Mouse (Mus musculus) thymus, postnatal 14 days (tissue): ENCODE results near the gene Clba1.

Experiments
- DNase-seq: peaks from one replicate; pipeline ENCODE4 v3.0.0; 2021

Clba1 gene

GRCm38 (mm10) chr12:112808587-112809364 lies at the start of gene Clba1:
Clba1 (plus strand) TSS chr12:112808937.
- peak; percentile 92 for DNase-seq

- DNase-seq = no peak
Measured at GRCm38 (mm10) chr12:112759471-112759870, 49.3 kb upstream of the Clba1 start.

- peak; percentile 58 for DNase-seq
Measured at GRCm38 (mm10) chr12:112760154-112760926, 48.4 kb upstream of the Clba1 start, which contains the start of gene Pld4. Pld4 (plus strand) TSS chr12:112760655.

GRCm38 (mm10) chr12:112761411-112761810 lies 47.3 kb upstream of the Clba1 start:
- no peak for DNase-seq

- no peak for DNase-seq
Measured at GRCm38 (mm10) chr12:112762018-112762417, 46.7 kb upstream of the Clba1 start.

GRCm38 (mm10) chr12:112763176-112763575 lies 45.6 kb upstream of the Clba1 start:
- DNase-seq = no peak

- no peak for DNase-seq
Measured at GRCm38 (mm10) chr12:112764141-112764540, 44.6 kb upstream of the Clba1 start.

GRCm38 (mm10) chr12:112764991-112765390 lies 43.7 kb upstream of the Clba1 start:
- DNase-seq = no peak

- no peak for DNase-seq
Measured at GRCm38 (mm10) chr12:112766586-112766985, 42.2 kb upstream of the Clba1 start.

- no peak for DNase-seq
Measured at GRCm38 (mm10) chr12:112767036-112767890, 41.5 kb upstream of the Clba1 start.

GRCm38 (mm10) chr12:112768166-112768565 lies 40.6 kb upstream of the Clba1 start:
- DNase-seq = no peak

- DNase-seq = no peak
Measured at GRCm38 (mm10) chr12:112769031-112769430, 39.7 kb upstream of the Clba1 start.

- DNase-seq = no peak
Measured at GRCm38 (mm10) chr12:112769751-112770150, 39.0 kb upstream of the Clba1 start.

GRCm38 (mm10) chr12:112770396-112770795 lies 38.3 kb upstream of the Clba1 start:
- no peak for DNase-seq

- DNase-seq = no peak
Measured at GRCm38 (mm10) chr12:112772306-112772705, 36.4 kb upstream of the Clba1 start.

GRCm38 (mm10) chr12:112773366-112773765 lies 35.4 kb upstream of the Clba1 start:
- no peak for DNase-seq

- no peak for DNase-seq
Measured at GRCm38 (mm10) chr12:112774026-112774425, 34.7 kb upstream of the Clba1 start.

GRCm38 (mm10) chr12:112774481-112774880 lies 34.3 kb upstream of the Clba1 start:
- no peak for DNase-seq

- DNase-seq = no peak
Measured at GRCm38 (mm10) chr12:112791026-112791425, 17.7 kb upstream of the Clba1 start.

- no peak for DNase-seq
Measured at GRCm38 (mm10) chr12:112793601-112794355, 15.0 kb upstream of the Clba1 start.

- no peak for DNase-seq
Measured at GRCm38 (mm10) chr12:112794356-112794816, 14.4 kb upstream of the Clba1 start.

- DNase-seq = no peak
Measured at GRCm38 (mm10) chr12:112794998-112795397, 13.7 kb upstream of the Clba1 start.
